Mouse (Mus musculus) lung, postnatal 0 days (tissue): Measurements from ENCODE around the gene Gm18336.

Experiments
- CTCF ChIP-seq: IDR thresholded peaks from 2 replicates; pipeline ENCODE4 v1.5.1; 2016; ENCODE audit warnings: antibody characterized with exemption, mild to moderate bottlenecking
- EP300 ChIP-seq: IDR thresholded peaks from 2 replicates; pipeline ENCODE4 v1.6.1; 2016; ENCODE audit warnings: antibody characterized with exemption, mild to moderate bottlenecking, control low read depth

GRCm38 (mm10) chrX:73410880-73411517, 12.5 kb upstream of the Gm18336 start, which contains the start of gene Zfp92:
- TF ChIP-seq EP300 (no peak), CTCF (no peak)
